Mouse (Mus musculus) midbrain, embryonic 13.5 days (tissue): Measurements from ENCODE around the gene Prdm12. TPM values are rescaled to one million over a fixed set of nuclear protein-coding genes. Genes with fewer than 3 reads are reported as not detected.
A peak's percentile ranks its signal among the peaks of the same experiment; 100 is the strongest.

Experiments used
- ATAC-seq: fragments of 200-750 bp; cut with Nextera tagmentation; 2 replicates; pipeline ENCODE4 v1.8.0; 2017; ENCODE audit warnings: mild to moderate bottlenecking, moderate TSS enrichment, moderate library complexity
- H3K27ac ChIP-seq: fragments of 300-500 bp; sonication (generic); 2 replicates; pipeline ENCODE4 v1.5.1; 2015; ENCODE audit warnings: inconsistent platforms, mild to moderate bottlenecking, moderate library complexity
- H3K27me3 ChIP-seq: fragments of 300-500 bp; sonication (generic); 2 replicates; pipeline ENCODE4 v1.6.1; 2015; ENCODE audit warnings: mild to moderate bottlenecking, inconsistent platforms
- H3K36me3 ChIP-seq: fragments of 300-500 bp; sonication (generic); 2 replicates; pipeline ENCODE4 v1.6.1; 2015; ENCODE audit warnings: mild to moderate bottlenecking, inconsistent platforms
- H3K4me1 ChIP-seq: fragments of 300-500 bp; sonication (generic); replicated peaks from 2 replicates; pipeline ENCODE4 v1.6.1; 2015; ENCODE audit warnings: inconsistent platforms
- H3K4me2 ChIP-seq: fragments of 300-500 bp; sonication (generic); replicated peaks from 2 replicates; pipeline ENCODE4 v1.6.1; 2015; ENCODE audit warnings: moderate library complexity, mild to moderate bottlenecking, inconsistent platforms
- H3K4me3 ChIP-seq: fragments of 300-500 bp; sonication (generic); replicated peaks from 2 replicates; pipeline ENCODE4 v1.5.1; 2015; ENCODE audit warnings: mild to moderate bottlenecking, inconsistent platforms
- H3K9ac ChIP-seq: fragments of 300-500 bp; sonication (generic); replicated peaks from 2 replicates; pipeline ENCODE4 v1.6.1; 2015; ENCODE audit warnings: mild to moderate bottlenecking, inconsistent platforms
- H3K9me3 ChIP-seq: fragments of 300-500 bp; sonication (generic); 2 replicates; pipeline ENCODE4 v1.6.1; 2016; ENCODE audit warnings: mild to moderate bottlenecking, inconsistent platforms
- WGBS: fragments of 180-500 bp; shearing (Covaris S2); methylation state at CpG from one replicate; pipeline ENCODE4 v1.1.7; 2015; 5-methylcytosine and 5-hydroxymethylcytosine counted together
- polyA plus RNA-seq: library from polyadenylated mRNA; unstranded; fragments of >200 nt; fragmentation: Nextera tagmentation; extraction: Ambion mirVana; gene quantifications from 2 replicates; pipeline ENCODE4 v1.2.1, GENCODE M21; 2015

The Prdm12 gene
- polyA plus RNA-seq, 1 experiment from 2014 or later = 8.5 TPM

DNA sequence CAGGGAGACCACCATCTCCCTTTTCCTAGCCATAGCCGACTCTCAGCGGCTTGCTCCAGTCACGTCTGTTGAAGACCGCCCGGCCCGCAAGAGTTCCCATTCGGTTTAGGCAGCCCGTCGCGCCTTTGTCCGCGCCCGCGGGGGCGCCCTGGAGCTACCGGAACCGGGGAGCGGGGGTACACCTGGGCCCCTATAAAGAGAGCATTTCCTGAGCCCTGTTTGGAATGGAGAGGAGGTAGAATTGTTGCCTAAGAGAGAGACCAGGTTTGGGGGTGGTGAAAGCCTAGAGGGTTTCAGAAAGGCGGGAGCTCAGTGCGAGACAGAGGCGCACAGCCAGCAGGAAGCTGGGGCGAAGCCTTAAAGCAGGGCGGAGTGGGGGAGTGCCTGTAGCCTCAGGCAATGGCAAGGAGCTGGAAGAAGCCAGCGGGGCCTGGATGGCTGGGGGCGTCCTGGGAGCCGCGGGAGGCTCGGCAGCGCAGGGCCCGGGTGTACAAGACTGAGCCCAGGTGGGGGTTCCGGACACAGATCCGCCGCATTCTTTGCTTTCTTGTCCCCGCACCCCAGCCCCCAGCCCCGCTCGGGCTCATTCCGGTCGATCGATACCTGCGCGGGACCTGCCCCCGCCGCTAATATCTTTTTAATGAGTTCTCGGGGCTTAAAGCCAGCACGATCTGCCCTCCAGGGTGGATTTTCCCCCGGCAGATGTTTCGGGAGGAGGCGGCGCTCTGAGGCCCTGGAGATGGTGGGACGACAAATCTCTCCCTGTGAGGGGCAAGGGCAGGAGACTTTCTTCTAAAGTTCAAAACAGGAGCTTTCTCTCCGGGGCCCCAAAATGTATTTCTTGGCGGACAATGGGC is 4.3 kb upstream of the Prdm12 start:
- no peaks in the 10 kb centered on the region for H3K36me3 ChIP-seq
- peak overlapping the region; percentile 40 for H3K4me3 ChIP-seq
- no peak for ATAC-seq
- H3K4me2 ChIP-seq = peak overlapping the region; percentile 59
- H3K9ac ChIP-seq = peak overlapping the region; percentile 56
- H3K4me1 ChIP-seq = peaks cover 59% of the 10 kb centered on the region
- peaks cover 98% of the 10 kb centered on the region for H3K27me3 ChIP-seq
- WGBS = 1% methylated on average over 52 of the region's 52 CpGs
- H3K27ac ChIP-seq = no peak overlapping the region; the same call in 1 of the 2 replicates
- H3K9me3 ChIP-seq = no peaks in the 10 kb centered on the region

GRCm38 (mm10) chr2:31636138-31636741 is 3.6 kb upstream of the Prdm12 start:
- Histone ChIP-seq H3K27ac (no peak overlapping the region), H3K4me1 (peaks cover 66% of the 10 kb centered on the region), H3K9me3 (no peaks in the 10 kb centered on the region), H3K27me3 (peaks cover 97% of the 10 kb centered on the region), H3K9ac (peak overlapping the region; percentile 56), H3K4me3 (peak overlapping the region; percentile 40), H3K36me3 (no peaks in the 10 kb centered on the region), H3K4me2 (peak overlapping the region; percentile 59)
- WGBS = 1% methylated on average over 47 of the region's 48 CpGs
- ATAC-seq = peak; percentile 54

DNA sequence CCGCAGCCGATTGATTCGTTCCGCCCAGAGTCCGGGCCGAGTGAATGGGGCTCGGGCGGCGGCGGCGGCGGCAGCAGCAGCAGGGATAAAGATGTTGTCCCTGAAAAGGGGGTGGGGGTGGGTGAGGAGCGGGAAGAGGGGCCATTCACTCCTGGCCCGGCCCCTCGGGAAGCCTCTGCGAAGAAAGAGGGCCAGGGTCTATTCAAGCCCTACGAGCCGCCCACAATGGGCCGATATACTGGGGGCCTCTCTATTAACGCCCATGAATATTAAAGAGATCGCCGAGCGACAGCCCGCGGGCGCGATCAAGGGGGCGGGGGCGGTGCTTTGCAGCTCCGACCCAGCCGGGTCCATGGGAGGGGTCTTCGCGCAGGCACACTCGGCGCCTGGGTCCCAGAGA is 3.1 kb upstream of the Prdm12 start:
- Histone ChIP-seq H3K27me3 (peaks cover 97% of the 10 kb centered on the region), H3K9ac (peak overlapping the region; percentile 56), H3K4me1 (peaks cover 70% of the 10 kb centered on the region), H3K9me3 (no peaks in the 10 kb centered on the region), H3K27ac (no peak overlapping the region), H3K4me3 (peak overlapping the region; percentile 40), H3K4me2 (peak overlapping the region; percentile 59), H3K36me3 (no peaks in the 10 kb centered on the region)
- 1% methylated on average over 35 of the region's 35 CpGs for WGBS
- peak; percentile 84 for ATAC-seq

DNA sequence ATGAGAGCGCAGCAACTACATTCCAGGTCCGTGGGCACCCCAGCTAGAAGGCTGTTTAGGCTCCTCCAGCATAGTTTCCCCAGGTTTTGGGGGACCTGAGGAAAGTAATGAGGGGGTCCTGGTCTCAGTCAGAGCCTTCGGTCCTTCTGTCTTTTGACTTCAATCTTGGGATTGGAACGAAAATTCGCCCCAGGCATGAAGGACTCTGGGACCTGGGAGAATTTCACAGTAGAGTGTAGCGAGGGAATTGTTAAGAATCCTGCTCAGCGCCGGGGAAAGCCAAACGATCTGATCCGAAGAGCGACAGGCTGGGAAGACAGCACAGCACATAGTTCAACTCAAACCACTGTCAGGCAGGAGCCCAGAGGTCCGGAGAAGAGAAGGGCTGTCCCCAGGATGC is 2.5 kb upstream of the Prdm12 start:
- H3K4me3 ChIP-seq = peak overlapping the region; percentile 40
- H3K27me3 ChIP-seq = peaks cover 97% of the 10 kb centered on the region
- H3K4me2 ChIP-seq = peak overlapping the region; percentile 59
- ATAC-seq = no peak
- peak overlapping the region; percentile 28; the same call in 1 of the 2 replicates for H3K27ac ChIP-seq
- no peaks in the 10 kb centered on the region for H3K36me3 ChIP-seq
- H3K4me1 ChIP-seq = peaks cover 76% of the 10 kb centered on the region
- peak overlapping the region; percentile 56; the same call in 1 of the 2 replicates for H3K9ac ChIP-seq
- no peaks in the 10 kb centered on the region for H3K9me3 ChIP-seq
- under 1% methylated on average over 12 of the region's 12 CpGs for WGBS

- WGBS = under 1% methylated on average over 22 of the region's 22 CpGs
- no peak overlapping the region for H3K27ac ChIP-seq
Observed at GRCm38 (mm10) chr2:31637807-31638206, 2.0 kb upstream of the Prdm12 start.

DNA sequence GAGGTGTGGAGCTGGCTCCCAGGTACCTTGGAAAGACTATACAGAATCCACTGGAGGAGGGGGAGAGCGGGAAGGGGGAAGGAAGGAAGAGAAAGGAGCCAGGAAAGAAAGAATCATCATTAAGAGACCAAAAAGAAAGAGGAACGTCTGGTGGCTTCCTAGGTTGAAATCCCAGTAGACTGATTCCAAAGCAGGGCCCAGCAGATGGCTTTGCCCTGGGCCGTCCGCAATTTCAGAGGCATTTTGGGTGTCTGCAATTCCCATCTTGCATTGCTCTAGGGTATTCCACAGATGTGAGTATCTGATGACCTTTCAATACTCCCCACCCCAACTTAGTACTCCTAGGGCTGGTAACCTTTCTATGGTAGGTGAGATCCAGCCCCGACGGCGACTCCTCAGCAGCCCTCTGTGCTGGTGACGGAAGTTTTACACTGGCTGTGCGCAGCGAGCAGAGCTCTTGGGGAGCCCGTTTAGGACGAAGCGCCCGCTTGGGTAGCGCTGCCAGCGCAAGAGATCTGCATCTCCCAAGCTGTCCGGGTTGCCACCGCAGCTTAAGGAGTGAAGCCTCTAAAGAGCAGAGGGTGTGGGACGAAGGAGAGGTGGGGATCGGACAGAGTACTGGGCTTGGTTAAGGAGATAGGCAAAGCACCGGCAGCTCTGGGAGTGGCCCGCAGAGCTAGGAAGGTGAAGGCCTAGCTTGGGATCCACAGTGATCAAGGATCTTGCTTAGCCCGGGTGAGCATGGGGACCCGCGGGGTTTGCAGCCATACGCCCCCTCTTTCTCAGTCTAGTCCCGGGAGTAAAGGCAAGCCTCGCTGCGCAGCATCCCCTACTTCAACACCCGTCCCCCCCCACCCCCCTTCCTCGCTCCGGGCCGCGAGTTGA is 1.0 kb upstream of the Prdm12 start:
- no peak for ATAC-seq
- Histone ChIP-seq H3K9me3 (no peaks in the 10 kb centered on the region), H3K4me3 (peak overlapping the region; percentile 40), H3K4me2 (peak overlapping the region; percentile 59), H3K36me3 (0 out of 2 replicates have a peak, but pooled peaks cover 3% of the 10 kb centered on the region), H3K4me1 (peaks cover 86% of the 10 kb centered on the region), H3K9ac (peak overlapping the region; percentile 56), H3K27ac (no peak overlapping the region), H3K27me3 (peaks cover 97% of the 10 kb centered on the region)
- 1% methylated on average over 33 of the region's 34 CpGs for WGBS

More at GRCm38 (mm10) chr2:31637807-31638206, 2.0 kb upstream of the Prdm12 start:
- H3K4me2 ChIP-seq = peak overlapping the region; percentile 59
- H3K4me3 ChIP-seq = peak overlapping the region; percentile 40
- H3K36me3 ChIP-seq = 0 out of 2 replicates have a peak, but pooled peaks cover under 1% of the 10 kb centered on the region
- peaks cover 97% of the 10 kb centered on the region for H3K27me3 ChIP-seq
- ATAC-seq = no peak
- 0 out of 2 replicates have a peak overlapping the region, but pooled peaks have one; percentile 56 for H3K9ac ChIP-seq
- H3K9me3 ChIP-seq = no peaks in the 10 kb centered on the region
- H3K4me1 ChIP-seq = peaks cover 81% of the 10 kb centered on the region

GRCm38 (mm10) chr2:31639466-31639760 is 424 bp upstream of the Prdm12 start:
- peak overlapping the region; percentile 59 for H3K4me2 ChIP-seq
- peaks cover 97% of the 10 kb centered on the region for H3K27me3 ChIP-seq
- 0 out of 2 replicates have a peak overlapping the region, but pooled peaks have one; percentile 36 for H3K27ac ChIP-seq
- peak overlapping the region; percentile 40 for H3K4me3 ChIP-seq
- under 1% methylated on average over 12 of the region's 13 CpGs for WGBS
- H3K9me3 ChIP-seq = no peaks in the 10 kb centered on the region
- H3K36me3 ChIP-seq = 0 out of 2 replicates have a peak, but pooled peaks cover 3% of the 10 kb centered on the region
- peaks cover 86% of the 10 kb centered on the region for H3K4me1 ChIP-seq
- H3K9ac ChIP-seq = no peak overlapping the region
- 0 out of 2 replicates have a peak, but pooled peaks have one; percentile 9 for ATAC-seq

DNA sequence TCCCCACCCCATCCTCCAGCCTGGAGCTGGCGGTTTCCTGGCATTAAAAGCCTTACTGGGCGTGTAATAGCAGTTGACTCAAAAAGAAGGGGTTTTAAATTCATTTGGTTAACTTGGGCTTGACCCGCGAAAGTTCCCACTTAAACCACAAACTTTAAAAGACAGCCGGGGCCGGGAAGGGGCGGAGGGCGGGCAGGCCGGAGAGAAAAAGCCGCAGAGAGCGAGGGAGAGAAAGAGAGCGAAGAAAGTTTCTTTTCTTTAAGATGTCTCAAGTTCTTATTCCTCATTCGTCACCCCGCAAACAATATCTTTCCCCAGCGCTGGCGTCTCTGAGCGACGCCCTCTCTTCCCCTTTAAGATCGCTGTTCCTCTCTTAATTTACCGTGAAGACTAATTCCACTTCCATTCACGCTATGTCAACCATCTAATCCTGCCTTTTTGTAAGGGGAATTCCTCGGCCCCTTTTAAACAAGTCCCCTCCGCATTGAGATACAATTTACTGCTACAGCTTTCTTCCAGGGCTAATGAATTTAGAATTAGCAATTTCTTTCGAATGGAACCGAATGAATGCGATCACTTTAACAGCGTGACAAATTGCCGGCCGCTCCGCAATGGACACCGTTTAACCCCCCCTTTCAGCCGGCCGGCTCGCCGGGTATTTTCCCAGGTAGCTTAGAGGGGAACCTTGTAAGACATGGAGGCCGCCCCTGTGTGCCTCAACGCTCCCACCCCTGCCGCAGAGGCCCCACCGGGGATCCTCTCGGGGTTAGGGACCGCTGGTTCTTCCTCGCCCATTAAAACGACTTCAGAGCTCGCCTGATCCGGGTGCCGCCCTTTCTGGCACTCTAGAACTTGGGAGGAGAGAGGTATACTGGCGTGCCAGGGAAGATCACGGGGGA is 1.0 kb downstream of the Prdm12 start:
- Histone ChIP-seq H3K27me3 (peaks cover 97% of the 10 kb centered on the region), H3K4me2 (peak overlapping the region; percentile 59), H3K9ac (peak overlapping the region; percentile 49; the same call in 1 of the 2 replicates), H3K4me3 (peak overlapping the region; percentile 40), H3K9me3 (no peaks in the 10 kb centered on the region), H3K4me1 (peaks cover 74% of the 10 kb centered on the region), H3K27ac (peak overlapping the region; percentile 36; the same call in 1 of the 2 replicates), H3K36me3 (0 out of 2 replicates have a peak, but pooled peaks cover 3% of the 10 kb centered on the region)
- peak; percentile 37 for ATAC-seq
- WGBS = under 1% methylated on average over 48 of the region's 48 CpGs

DNA sequence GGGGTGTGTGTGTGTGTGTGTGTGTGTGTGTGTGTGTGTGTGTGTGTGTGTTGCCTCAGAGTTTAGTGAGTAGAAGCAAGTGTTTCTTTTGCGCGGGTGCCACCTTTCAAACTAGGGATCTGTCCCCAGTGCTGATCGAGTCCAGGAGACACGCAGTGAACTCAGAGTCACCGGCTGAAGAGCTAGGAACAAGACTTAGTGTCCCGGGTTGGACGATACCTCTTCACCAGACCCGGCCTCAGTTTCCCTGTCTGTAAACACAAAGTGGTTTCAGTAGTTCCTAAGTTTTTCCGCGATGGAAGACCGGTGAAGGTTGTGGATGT is 1.6 kb downstream of the Prdm12 start:
- Histone ChIP-seq H3K9ac (0 out of 2 replicates have a peak overlapping the region, but pooled peaks have one; percentile 19), H3K27ac (no peak overlapping the region), H3K4me1 (peaks cover 68% of the 10 kb centered on the region), H3K27me3 (peaks cover 97% of the 10 kb centered on the region), H3K4me3 (peak overlapping the region; percentile 40), H3K9me3 (no peaks in the 10 kb centered on the region), H3K4me2 (peak overlapping the region; percentile 59), H3K36me3 (0 out of 2 replicates have a peak, but pooled peaks cover 3% of the 10 kb centered on the region)
- WGBS = 2% methylated on average over 11 of the region's 11 CpGs
- no peak for ATAC-seq

DNA sequence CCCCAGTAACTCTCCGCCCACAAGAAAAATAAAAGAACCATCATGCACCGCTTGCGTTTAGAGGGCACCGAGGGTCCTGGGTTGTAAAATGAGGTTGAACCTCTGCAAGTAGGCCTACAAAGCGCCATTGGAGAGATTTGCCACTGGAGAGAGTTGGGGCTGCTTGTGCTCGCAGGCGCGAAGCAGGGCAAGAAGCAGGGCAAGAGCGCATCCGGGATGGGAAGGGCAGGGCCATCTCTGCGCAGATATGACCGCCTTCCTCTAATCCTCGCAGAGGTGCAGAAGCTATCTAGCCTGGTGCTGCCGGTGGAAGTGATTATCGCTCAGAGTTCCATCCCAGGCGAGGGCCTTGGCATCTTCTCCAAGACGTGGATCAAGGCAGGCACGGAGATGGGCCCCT is 2.1 kb downstream of the Prdm12 start:
- Histone ChIP-seq H3K27ac (no peak overlapping the region), H3K36me3 (0 out of 2 replicates have a peak, but pooled peaks cover 3% of the 10 kb centered on the region), H3K4me2 (peak overlapping the region; percentile 59), H3K9ac (no peak overlapping the region), H3K9me3 (no peaks in the 10 kb centered on the region), H3K27me3 (peaks cover 97% of the 10 kb centered on the region), H3K4me3 (peak overlapping the region; percentile 40), H3K4me1 (peaks cover 63% of the 10 kb centered on the region)
- WGBS = 2% methylated on average over 18 of the region's 18 CpGs
- ATAC-seq = no peak
